Mouse (Mus musculus): ENCODE results near the gene Ttc21b. TPM values are rescaled to one million over a fixed set of nuclear protein-coding genes. Genes with fewer than 3 reads are reported as not detected.
"Not testable (repeated sequence)": the region's sequence is repeated elsewhere in the genome, so short reads cannot be mapped to it uniquely, and the experiment has no call there.

Gene Ttc21b
- 1 to 10 TPM; 3.5 to 5.1 TPM for total RNA-seq (2021)

DNA sequence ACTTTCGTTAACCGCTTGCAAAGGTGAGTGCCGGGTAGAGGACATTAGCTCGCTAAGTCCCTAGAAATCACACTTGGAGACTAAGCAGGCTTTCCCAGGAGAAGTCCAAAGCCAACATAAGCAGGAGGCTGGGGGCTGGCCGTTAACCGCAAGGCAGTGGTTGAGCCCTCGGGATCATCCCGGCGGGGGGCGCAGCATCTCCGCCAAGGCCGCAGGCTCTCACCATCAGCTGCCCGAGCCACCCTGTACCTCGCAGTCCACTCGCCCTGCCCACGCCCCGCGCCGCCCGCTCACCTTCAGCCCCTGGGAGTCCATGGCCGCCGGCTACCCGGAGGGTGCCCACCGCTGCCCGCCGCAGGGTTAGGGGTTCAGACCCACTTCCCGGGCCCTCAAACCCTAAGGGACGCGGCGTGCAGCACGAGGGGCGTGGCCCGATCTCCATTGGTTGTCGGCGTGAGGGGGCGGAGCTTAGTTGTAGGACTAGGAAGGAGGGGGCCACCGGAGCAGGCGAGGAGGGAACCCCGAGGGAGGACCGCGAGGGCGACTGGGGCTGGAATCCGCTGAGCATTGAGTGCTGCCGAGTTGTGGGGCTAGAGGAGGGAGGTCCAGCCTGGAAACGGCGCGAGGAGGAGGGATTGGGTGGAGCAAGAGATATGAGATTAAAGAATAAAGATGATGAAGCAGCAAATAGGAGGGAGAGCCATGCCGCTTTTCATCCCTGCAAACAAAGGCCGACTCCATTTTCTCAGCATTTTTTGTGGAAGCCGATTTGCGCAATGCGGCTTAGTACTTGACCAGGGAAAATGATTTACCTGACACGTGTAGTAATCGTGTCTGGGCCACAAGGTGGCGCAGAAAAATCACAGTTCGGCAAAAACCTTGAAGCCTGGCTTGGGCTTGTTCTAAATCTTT is at the start of gene Ttc21b:
Gene Ttc21b (minus strand): TSS at position 398 of the 912 bp plus-strand sequence.
- peak; percentile 90 for DNase-seq (ENCODE audit: low spot score)
- intact Hi-C loops (cut with DNase I): loop anchor here (2.0 to 10.0 kb wide), 3 partner anchors 152 to 546 kb away; no protein-coding TSS in a partner anchor

GRCm38 (mm10) chr2:66272551-66272950 is 16.1 kb upstream of the Ttc21b start:
- no peak for DNase-seq (ENCODE audit: low spot score)
- intact Hi-C loops (cut with DNase I): no loop called here

GRCm38 (mm10) chr2:66244013-66244412 is 12.4 kb downstream of the Ttc21b start:
- DNase-seq (ENCODE audit: low spot score): no peak
- intact Hi-C loops (cut with DNase I): no loop called here

- no peak for DNase-seq (ENCODE audit: low spot score)
- intact Hi-C loops (cut with DNase I): no loop called here
Observed at GRCm38 (mm10) chr2:66240334-66240733, 16.1 kb downstream of the Ttc21b start.

DNA sequence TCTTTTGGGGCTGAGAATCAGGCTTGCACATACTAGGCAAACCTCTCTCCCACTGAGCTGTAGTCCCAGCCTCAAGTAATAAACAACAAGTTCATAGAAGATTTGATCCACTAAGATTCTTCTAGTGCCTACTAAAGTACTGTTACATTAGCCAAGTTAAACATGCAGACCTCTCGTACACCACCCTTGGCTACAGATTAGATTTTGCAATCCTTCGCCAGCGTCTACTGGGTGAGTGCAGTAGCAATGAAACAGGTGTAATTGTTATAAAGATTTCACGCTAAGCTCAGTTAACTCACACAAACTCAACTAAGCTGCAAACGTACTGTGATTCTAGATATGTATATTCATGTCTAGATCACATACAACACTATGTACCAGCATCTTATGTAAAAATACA is 17.5 kb downstream of the Ttc21b start:
- intact Hi-C loops (cut with DNase I): no loop called here
- DNase-seq (ENCODE audit: low spot score): no peak

DNA sequence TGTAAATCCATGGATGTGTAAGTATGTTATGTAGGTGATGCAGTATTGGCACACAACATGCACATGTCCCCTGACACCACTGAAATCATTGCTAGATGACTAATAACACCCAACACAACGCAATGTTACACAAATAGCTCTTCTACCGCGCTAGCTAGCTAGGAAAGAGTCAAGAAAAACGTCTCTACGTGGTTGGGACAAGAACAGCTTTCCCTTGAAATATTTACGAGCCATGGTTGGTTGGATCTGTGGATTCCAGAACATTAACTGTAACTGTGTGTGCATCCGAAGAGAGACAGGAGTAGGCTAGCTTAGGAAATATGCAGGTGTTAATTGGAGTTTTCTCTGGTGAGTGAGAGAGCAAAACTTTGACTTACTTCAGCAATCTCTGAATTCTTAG is 35.5 kb downstream of the Ttc21b start:
- intact Hi-C loops (cut with DNase I): no loop called here
- no peak for DNase-seq (ENCODE audit: low spot score)

DNA sequence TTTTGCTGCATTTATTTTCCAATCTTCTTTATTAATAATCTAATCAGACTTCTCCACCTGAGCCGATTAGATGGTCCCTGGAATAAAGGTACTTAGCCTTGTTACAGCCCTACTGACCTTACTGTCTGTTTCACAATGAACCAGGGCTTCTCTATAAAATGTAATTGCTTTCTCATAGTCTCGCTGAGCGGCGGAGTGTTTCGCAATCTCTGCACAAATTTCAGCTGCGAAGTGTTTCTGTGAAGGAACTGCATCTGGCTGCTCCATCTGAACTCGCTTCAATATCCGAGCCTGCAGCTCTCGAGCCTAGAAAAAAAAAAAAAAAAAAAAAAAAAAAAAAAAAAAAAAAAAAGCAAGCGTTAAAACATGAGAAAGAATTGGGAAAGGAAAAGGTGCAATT is 46.5 kb downstream of the Ttc21b start:
- DNase-seq (ENCODE audit: low spot score): no peak
- intact Hi-C loops (cut with DNase I): no loop called here

DNA sequence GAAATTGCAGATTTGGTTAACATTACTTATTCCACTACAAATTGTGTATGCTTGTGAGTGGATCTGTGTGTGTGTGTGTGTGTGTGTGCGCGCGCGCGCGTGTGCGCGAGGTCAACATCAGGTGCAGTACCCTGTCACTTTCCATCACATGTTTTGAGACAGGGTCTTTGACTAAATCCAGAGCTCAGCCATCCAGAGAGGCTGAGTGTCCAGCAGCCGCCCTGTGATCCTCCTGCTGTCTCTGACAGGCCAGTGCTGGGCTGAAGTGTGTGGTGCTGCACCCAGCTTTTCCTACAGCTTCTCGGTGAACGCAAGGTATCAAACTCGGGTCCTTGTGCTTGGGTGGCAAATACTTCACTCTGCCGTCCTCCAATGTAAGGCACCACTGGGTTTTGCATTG is 47.1 kb downstream of the Ttc21b start:
- intact Hi-C loops (cut with DNase I): no loop called here
- no peak for DNase-seq (ENCODE audit: low spot score)

GRCm38 (mm10) chr2:66206796-66207195 is 49.6 kb downstream of the Ttc21b start:
- intact Hi-C loops (cut with DNase I): no loop called here
- no peak for DNase-seq (ENCODE audit: low spot score)

- DNase-seq (ENCODE audit: low spot score): no peak
- intact Hi-C loops (cut with DNase I): no loop called here
Observed at GRCm38 (mm10) chr2:66204218-66204617, 52.2 kb downstream of the Ttc21b start.

DNA sequence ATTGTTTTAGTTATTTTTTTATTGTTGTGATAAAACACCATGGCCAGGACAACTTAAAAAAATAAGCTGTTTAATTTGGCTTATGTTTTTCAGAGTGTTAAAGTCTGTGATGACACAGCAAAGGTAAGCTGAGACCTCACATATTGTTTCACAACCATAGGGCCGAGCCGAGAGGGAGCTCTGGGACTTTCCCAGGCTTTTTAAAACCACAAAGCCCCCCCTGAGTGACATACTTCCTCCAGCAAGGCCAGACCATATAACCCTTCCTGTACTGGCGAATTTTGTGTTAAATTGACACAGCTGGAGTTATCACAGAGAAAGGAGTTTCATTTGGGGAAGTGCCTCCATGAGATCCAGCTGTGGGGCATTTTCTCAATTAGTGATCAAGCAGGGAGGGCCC is 56.2 kb downstream of the Ttc21b start:
- intact Hi-C loops (cut with DNase I): no loop called here
- DNase-seq (ENCODE audit: low spot score): no peak

GRCm38 (mm10) chr2:66191691-66192100 is 64.7 kb downstream of the Ttc21b start:
- intact Hi-C loops (cut with DNase I): no loop called here
- no peak for DNase-seq (ENCODE audit: low spot score)

GRCm38 (mm10) chr2:66190157-66190556 is 66.3 kb downstream of the Ttc21b start:
- no peak for DNase-seq (ENCODE audit: low spot score)

DNA sequence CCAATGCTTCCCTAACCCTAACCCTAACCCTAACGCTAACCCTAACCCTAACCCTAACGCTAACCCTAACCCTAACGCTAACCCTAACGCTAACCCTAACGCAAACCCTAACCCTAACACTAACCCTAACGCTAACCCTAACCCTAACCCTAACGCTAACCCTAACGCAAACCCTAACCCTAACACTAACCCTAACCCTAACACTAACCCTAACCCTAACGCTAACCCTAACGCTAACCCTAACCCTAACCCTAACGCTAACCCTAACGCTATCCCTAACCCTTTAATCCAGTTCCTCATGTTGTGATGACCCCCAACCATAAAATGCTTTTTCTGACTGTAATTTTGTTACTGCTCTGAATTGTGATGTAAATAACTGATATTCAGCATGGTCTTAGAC is 67.2 kb downstream of the Ttc21b start:
- DNase-seq (ENCODE audit: low spot score); intact Hi-C loops (cut with DNase I): not testable (repeated sequence)

More at GRCm38 (mm10) chr2:66190157-66190556, 66.3 kb downstream of the Ttc21b start:
- intact Hi-C loops (cut with DNase I): no loop called here

GRCm38 (mm10) chr2:66187520-66187919 is 68.9 kb downstream of the Ttc21b start:
- DNase-seq (ENCODE audit: low spot score): no peak
- intact Hi-C loops (cut with DNase I): no loop called here

DNA sequence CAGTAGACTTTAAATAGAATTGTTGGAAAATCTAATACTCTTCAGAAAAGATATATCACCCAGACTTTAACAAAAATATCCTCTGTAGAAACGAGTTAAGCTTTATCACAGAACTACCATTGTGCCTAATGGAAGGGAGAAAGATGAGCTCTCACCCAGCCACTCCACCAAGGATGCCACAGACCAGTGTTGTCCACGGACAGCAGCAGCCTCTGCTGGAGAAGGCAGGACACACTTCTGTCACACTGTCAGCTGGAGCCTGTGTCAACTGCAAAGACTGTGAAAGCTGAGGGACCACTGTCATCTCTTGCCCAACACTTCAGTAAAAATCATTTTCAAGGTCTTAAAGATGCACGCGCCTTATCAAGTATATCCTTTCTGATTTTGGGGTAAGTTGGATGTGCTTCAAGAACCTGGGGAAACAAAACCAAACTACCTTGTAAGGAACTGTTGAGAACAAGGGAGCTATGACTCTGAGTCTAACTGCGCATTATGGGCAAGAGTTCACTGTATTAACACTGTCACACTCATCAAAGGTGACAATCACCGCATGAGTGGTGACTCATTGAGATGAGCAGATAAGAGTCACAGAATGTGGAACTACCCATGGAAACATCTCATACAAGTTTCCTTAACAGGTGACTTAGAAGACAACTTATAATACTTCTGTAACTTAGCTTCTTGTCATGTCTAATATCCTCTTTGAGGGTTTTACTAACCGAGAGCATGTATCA is 71.8 kb downstream of the Ttc21b start:
- intact Hi-C loops (cut with DNase I): loop anchor here (5.0 kb wide), 2 partner anchors 392 to 562 kb away; partner anchors contain the start of gene Scn2a
- DNase-seq (ENCODE audit: low spot score): no peak

DNA sequence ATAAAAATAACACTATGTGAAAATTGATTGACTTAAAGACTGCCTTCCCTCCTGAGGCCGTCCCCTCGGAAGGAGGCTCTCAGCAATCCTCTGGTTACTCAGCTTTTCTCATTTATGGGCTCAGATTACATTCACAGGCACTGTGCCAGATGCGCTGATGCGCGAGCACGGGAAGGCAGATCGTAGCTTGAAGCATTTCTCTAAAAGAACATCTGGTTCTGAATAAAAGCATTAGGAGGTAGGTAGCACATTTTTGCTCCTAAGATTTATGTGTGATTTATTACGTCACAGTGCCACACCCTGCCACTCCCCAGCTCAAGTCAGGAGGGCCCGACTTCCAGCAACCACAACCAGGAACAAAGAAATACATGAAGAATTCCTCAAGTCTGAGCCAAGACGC is 76.1 kb downstream of the Ttc21b start:
- intact Hi-C loops (cut with DNase I): loop anchor here (5.0 kb wide), 2 partner anchors 388 to 558 kb away; partner anchors contain the start of gene Scn2a
- no peak for DNase-seq (ENCODE audit: low spot score)

- intact Hi-C loops (cut with DNase I): loop anchor here (5.0 kb wide), 2 partner anchors 387 to 557 kb away; partner anchors contain the start of gene Scn2a
- no peak for DNase-seq (ENCODE audit: low spot score)
Observed at GRCm38 (mm10) chr2:66179782-66180181, 76.6 kb downstream of the Ttc21b start.

GRCm38 (mm10) chr2:66178848-66179215 is 77.6 kb downstream of the Ttc21b start:
- intact Hi-C loops (cut with DNase I): no loop called here

GRCm38 (mm10) chr2:66177886-66178847 is 78.2 kb downstream of the Ttc21b start:
- DNase-seq (ENCODE audit: low spot score): no peak
- intact Hi-C loops (cut with DNase I): no loop called here

More at GRCm38 (mm10) chr2:66178848-66179215, 77.6 kb downstream of the Ttc21b start:
- DNase-seq (ENCODE audit: low spot score): no peak
